Mouse (Mus musculus): ENCODE measurements around the gene Spock2.

DNA sequence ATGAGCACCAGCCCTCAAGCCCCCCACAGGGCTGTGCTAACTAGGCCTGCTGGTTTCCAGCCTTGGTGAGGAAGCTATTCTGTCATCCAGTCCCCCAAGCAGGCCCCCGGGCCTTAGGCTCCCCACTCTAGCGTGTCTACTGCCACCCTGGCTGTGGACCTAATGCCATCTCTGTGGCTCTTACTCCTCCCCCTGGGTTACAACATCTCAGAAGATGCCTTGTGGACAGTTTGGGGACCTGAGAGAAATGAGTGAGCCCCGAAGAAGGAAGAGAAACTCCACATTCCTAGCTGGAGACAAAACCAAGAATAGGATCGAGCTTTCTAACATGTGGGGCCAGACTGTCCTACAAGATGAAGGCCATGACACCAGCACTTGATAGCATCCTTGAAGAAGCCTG, 24.5 kb downstream of the Spock2 start:
- TF ChIP-seq GATA1 (IDR thresholded peaks at IDR 0.05; ENCODE audit: borderline replicate concordance, low read length): no peak
- no peak for TF ChIP-seq FLI1 (IDR thresholded peaks at IDR 0.05; ENCODE audit: low read length)

Data from megakaryocyte, embryonic 14.5 days (primary cell).